Mouse (Mus musculus) liver, adult 2 months (tissue): ENCODE results near the gene Pmpcb.

ENCODE experiments used
- CTCF ChIP-seq: fragments of 200-500 bp; IDR thresholded peaks from 2 replicates; pipeline ENCODE4 v1.5.1; 2011; ENCODE audit warnings: low read depth, low read length, control low read depth
- POLR2A ChIP-seq: fragments of 200-500 bp; IDR thresholded peaks from 2 replicates; pipeline ENCODE4 v1.6.1; 2011; ENCODE audit warnings: low read length, control low read depth; ENCODE audit not compliant: insufficient read depth; ENCODE audit errors: extremely low read depth

- no peak for TF ChIP-seq POLR2A
- no peak for TF ChIP-seq CTCF
Measured at GRCm38 (mm10) chr5:21706546-21706945, 30.4 kb upstream of the Pmpcb start.
